Mouse (Mus musculus) urinary bladder, postnatal 25 days (tissue): ENCODE measurements around the gene 5330417H12Rik.
A peak's percentile ranks its signal among the peaks of the same experiment; 100 is the strongest.

Experiments
- DNase-seq: peaks from one replicate; pipeline ENCODE4 v3.0.0; 2022; ENCODE audit warnings: low spot score

The 5330417H12Rik gene

GRCm38 (mm10) chr7:107625061-107625460, at the start of gene 5330417H12Rik:
5330417H12Rik (minus strand) TSS chr7:107625161.
- no peak for DNase-seq

GRCm38 (mm10) chr7:107668514-107668913, 43.6 kb upstream of the 5330417H12Rik start:
- no peak for DNase-seq

- no peak for DNase-seq
Measured at GRCm38 (mm10) chr7:107666262-107666902, 41.4 kb upstream of the 5330417H12Rik start.

- DNase-seq = peak; percentile 26
Measured at GRCm38 (mm10) chr7:107665586-107666261, 40.8 kb upstream of the 5330417H12Rik start.

GRCm38 (mm10) chr7:107665221-107665585, 40.2 kb upstream of the 5330417H12Rik start:
- DNase-seq = no peak

GRCm38 (mm10) chr7:107664063-107665056, 39.4 kb upstream of the 5330417H12Rik start:
- DNase-seq = no peak

GRCm38 (mm10) chr7:107663621-107664020, 38.7 kb upstream of the 5330417H12Rik start:
- no peak for DNase-seq

GRCm38 (mm10) chr7:107661843-107662281, 36.9 kb upstream of the 5330417H12Rik start:
- no peak for DNase-seq

- DNase-seq = peak; percentile 71
Measured at GRCm38 (mm10) chr7:107661189-107661842, 36.4 kb upstream of the 5330417H12Rik start.

- DNase-seq = no peak
Measured at GRCm38 (mm10) chr7:107659186-107659918, 34.4 kb upstream of the 5330417H12Rik start.

- DNase-seq = no peak
Measured at GRCm38 (mm10) chr7:107656451-107656850, 31.5 kb upstream of the 5330417H12Rik start.

- no peak for DNase-seq
Measured at GRCm38 (mm10) chr7:107651821-107652220, 26.9 kb upstream of the 5330417H12Rik start.

GRCm38 (mm10) chr7:107649990-107650389, 25.0 kb upstream of the 5330417H12Rik start:
- DNase-seq = no peak

- no peak for DNase-seq
Measured at GRCm38 (mm10) chr7:107648937-107649688, 24.2 kb upstream of the 5330417H12Rik start.

GRCm38 (mm10) chr7:107644987-107645386, 20.0 kb upstream of the 5330417H12Rik start:
- DNase-seq = no peak

GRCm38 (mm10) chr7:107642586-107643275, 17.8 kb upstream of the 5330417H12Rik start:
- no peak for DNase-seq

GRCm38 (mm10) chr7:107638026-107638425, 13.1 kb upstream of the 5330417H12Rik start:
- no peak for DNase-seq

- no peak for DNase-seq
Measured at GRCm38 (mm10) chr7:107637398-107637797, 12.4 kb upstream of the 5330417H12Rik start.

GRCm38 (mm10) chr7:107633201-107633600, 8.2 kb upstream of the 5330417H12Rik start:
- no peak for DNase-seq

GRCm38 (mm10) chr7:107628383-107628782, 3.4 kb upstream of the 5330417H12Rik start:
- DNase-seq = no peak
